Mouse (Mus musculus) thymus, postnatal 25 days (tissue): Measurements from ENCODE around the gene Defa25.
"Not testable (repeated sequence)": the region's sequence is repeated elsewhere in the genome, so short reads cannot be mapped to it uniquely, and the experiment has no call there.

Experiments
- DNase-seq: peaks from one replicate; pipeline ENCODE4 v3.0.0; 2022

The Defa25 gene

GRCm38 (mm10) chr8:21084142-21084541 is at the start of gene Defa25:
Gene Defa25 (plus strand): TSS chr8:21084442.
- not testable (repeated sequence) for DNase-seq

GRCm38 (mm10) chr8:21054747-21055146 is 29.5 kb upstream of the Defa25 start, which contains the start of gene Defa23:
Gene Defa23 (plus strand): TSS chr8:21055047.
- not testable (repeated sequence) for DNase-seq

GRCm38 (mm10) chr8:21064738-21065137 is 19.5 kb upstream of the Defa25 start, which contains the start of gene Defa35:
Gene Defa35 (plus strand): TSS chr8:21065038.
- not testable (repeated sequence) for DNase-seq

DNA sequence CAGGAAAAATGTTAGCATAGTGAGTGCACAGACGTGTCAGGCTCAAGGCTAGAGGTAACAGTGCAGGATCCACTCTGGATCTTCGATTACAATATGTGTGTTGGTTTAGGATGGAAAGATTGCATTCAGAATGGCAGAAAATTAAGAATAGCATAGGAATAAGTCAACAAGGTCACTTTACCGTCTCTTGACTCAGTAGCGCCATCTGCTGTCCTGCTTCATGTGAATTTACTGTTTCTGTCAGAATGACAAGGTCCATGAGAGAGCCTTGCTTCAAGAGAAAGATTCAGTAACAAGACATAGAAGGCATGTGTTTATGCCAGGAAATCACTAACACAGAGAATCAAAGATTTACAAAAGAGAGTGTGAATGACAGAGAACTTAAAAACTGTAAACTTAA is 8.9 kb downstream of the Defa25 start:
- DNase-seq, result no peak

DNA sequence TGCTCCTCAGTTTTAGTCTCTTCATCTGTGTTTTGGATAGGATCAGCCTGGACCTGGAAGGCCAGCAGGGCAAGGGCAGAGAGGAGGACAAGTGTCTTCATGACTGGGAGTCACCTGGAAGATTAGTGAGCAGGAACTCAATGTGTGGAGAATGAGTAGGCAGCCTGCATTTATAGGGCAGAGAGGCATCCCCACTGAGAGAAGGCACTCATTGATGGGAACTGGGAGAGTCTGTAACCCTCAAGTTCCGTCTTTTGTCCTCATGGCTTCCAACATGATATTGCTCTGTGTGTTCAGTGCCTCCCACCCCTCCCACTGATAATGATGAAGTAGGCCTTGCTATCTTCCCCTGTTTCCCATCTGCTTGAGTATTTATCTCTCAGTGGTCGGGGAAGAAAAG is 11.7 kb downstream of the Defa25 start, which contains the start of gene Gm14851:
TSS of gene Gm14851 (minus strand) at position 101 of the 400 bp plus-strand sequence.
- DNase-seq, result not testable (repeated sequence)

- not testable (repeated sequence) for DNase-seq
Observed at GRCm38 (mm10) chr8:21134342-21134741, 50.1 kb downstream of the Defa25 start, which contains the start of gene Defa30. Gene Defa30 (plus strand): TSS chr8:21134642.
